Mouse (Mus musculus): ENCODE results near the gene Rab3a. TPM values are rescaled to one million over a fixed set of nuclear protein-coding genes. Genes with fewer than 3 reads are reported as not detected.
A peak's percentile ranks its signal among the peaks of the same experiment; 100 is the strongest.

Rab3a gene
- polyA plus RNA-seq, 1 experiment, result 21.3 TPM

- H3K27ac ChIP-seq (replicated peaks; ENCODE audit: low read depth, low read length), result no peak within 1 kb of the TSS
- H3K4me1 ChIP-seq (ENCODE audit: control insufficient read depth, insufficient read depth, insufficient read length, low read length), result no peaks in the 10 kb centered on the region
- H3K4me3 ChIP-seq (ENCODE audit: insufficient read depth, low read depth, low read length), result peak within 1 kb of the TSS; percentile 73
These were observed 50.2 kb downstream of the Rab3a start, which contains the start of gene Mast3 for GRCm38 (mm10) chr8:70804481-70805206. Mast3 (minus strand) TSS chr8:70805054.

GRCm38 (mm10) chr8:70806541-70806940 lies 52.1 kb downstream of the Rab3a start:
- H3K27ac ChIP-seq (replicated peaks; ENCODE audit: low read depth, low read length), result peak overlapping the region; percentile 0; the same call in 1 of the 2 replicates
- no peaks in the 10 kb centered on the region for H3K4me1 ChIP-seq (ENCODE audit: control insufficient read depth, insufficient read depth, insufficient read length, low read length)
- H3K4me3 ChIP-seq (ENCODE audit: insufficient read depth, low read depth, low read length), result no peak overlapping the region

- Histone ChIP-seq H3K4me3 (ENCODE audit: insufficient read depth, low read depth, low read length) (no peak overlapping the region), H3K27ac (replicated peaks; ENCODE audit: low read depth, low read length) (no peak overlapping the region), H3K4me1 (ENCODE audit: control insufficient read depth, insufficient read depth, insufficient read length, low read length) (no peaks in the 10 kb centered on the region)
These were observed 52.8 kb downstream of the Rab3a start for GRCm38 (mm10) chr8:70807304-70807703.

DNA sequence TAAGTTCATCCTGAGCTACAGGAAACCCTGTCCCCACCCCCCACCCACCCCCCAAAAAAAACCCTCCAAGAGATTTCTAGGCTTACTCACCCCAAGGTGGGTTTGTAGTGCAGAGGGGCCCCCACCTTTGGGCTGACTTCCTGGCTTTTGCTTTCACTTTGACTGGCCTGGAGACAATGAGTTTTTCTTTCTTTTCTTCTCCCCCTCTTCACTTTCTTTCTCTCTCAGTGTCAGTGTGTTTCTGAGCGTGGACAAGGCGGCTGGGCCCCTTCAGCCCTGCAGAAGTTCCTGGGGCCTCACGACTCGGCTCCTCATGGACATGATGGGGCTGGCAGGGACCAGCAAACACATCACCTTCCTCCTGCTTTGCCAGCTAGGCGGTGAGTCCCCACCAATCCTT lies 53.8 kb downstream of the Rab3a start, which contains the start of gene Il12rb1:
Il12rb1 (plus strand) TSS at position 211 of the 400 bp plus-strand sequence.
- Histone ChIP-seq H3K4me1 (ENCODE audit: control insufficient read depth, insufficient read depth, insufficient read length, low read length) (no peaks in the 10 kb centered on the region), H3K4me3 (ENCODE audit: insufficient read depth, low read depth, low read length) (no peak within 1 kb of the TSS), H3K27ac (replicated peaks; ENCODE audit: low read depth, low read length) (no peak within 1 kb of the TSS)

Other genes with a start within 250 kb of the Rab3a start
- 191 and 207 TPM in 2 replicates for gene Rex1bd, start 247.9 kb upstream of the Rab3a start, polyA plus RNA-seq (2012; ENCODE audit: insufficient read depth, insufficient read length, missing spikeins)
- 977 and 1,552 TPM in 2 replicates for gene Uba52, start 243.9 kb upstream of the Rab3a start, polyA plus RNA-seq (2012; ENCODE audit: insufficient read depth, insufficient read length, missing spikeins)
- 90.9 and 113 TPM in 2 replicates for gene Fkbp8, start 227.0 kb upstream of the Rab3a start, polyA plus RNA-seq (2012; ENCODE audit: insufficient read depth, insufficient read length, missing spikeins)
- gene Kxd1, start 226.7 kb upstream of the Rab3a start, polyA plus RNA-seq (2012; ENCODE audit: insufficient read depth, insufficient read length, missing spikeins), result 106 and 116 TPM in 2 replicates
- 7.3 and 9.1 TPM in 2 replicates for gene Ell, start 215.2 kb upstream of the Rab3a start, polyA plus RNA-seq (2012; ENCODE audit: insufficient read depth, insufficient read length, missing spikeins)
- 7.7 and 17.4 TPM in 2 replicates for gene Isyna1, start 160.3 kb upstream of the Rab3a start, polyA plus RNA-seq (2012; ENCODE audit: insufficient read depth, insufficient read length, missing spikeins)
- gene Ssbp4, start 145.8 kb upstream of the Rab3a start, polyA plus RNA-seq (2012; ENCODE audit: insufficient read depth, insufficient read length, missing spikeins), result 29.6 and 45.0 TPM in 2 replicates
- gene Lrrc25, start 138.5 kb upstream of the Rab3a start, polyA plus RNA-seq (2012; ENCODE audit: insufficient read depth, insufficient read length, missing spikeins), result 2.0 TPM in 2 replicates
- 1.7 TPM in 2 replicates for gene Gdf15, start 122.2 kb upstream of the Rab3a start, polyA plus RNA-seq (2012; ENCODE audit: insufficient read depth, insufficient read length, missing spikeins)
- 31.0 and 37.7 TPM in 2 replicates for gene Pgpep1, start 94.3 kb upstream of the Rab3a start, polyA plus RNA-seq (2012; ENCODE audit: insufficient read depth, insufficient read length, missing spikeins)
- 89.4 and 121 TPM in 2 replicates for gene Lsm4, start 81.4 kb upstream of the Rab3a start, polyA plus RNA-seq (2012; ENCODE audit: insufficient read depth, insufficient read length, missing spikeins)
- gene Jund, start 55.7 kb upstream of the Rab3a start, polyA plus RNA-seq (2012; ENCODE audit: insufficient read depth, insufficient read length, missing spikeins), result 106 and 111 TPM in 2 replicates
- not detected in 2 replicates for gene Iqcn, start 51.2 kb upstream of the Rab3a start, polyA plus RNA-seq (2012; ENCODE audit: insufficient read depth, insufficient read length, missing spikeins)
- not detected in 2 replicates for gene Gm3336, start 36.1 kb upstream of the Rab3a start, polyA plus RNA-seq (2012; ENCODE audit: insufficient read depth, insufficient read length, missing spikeins)
- 0.36 and 1.7 TPM in 2 replicates for gene Pde4c, start 31.0 kb upstream of the Rab3a start, polyA plus RNA-seq (2012; ENCODE audit: insufficient read depth, insufficient read length, missing spikeins)
- 74.5 and 79.8 TPM in 2 replicates for gene Mpv17l2, start 6.3 kb downstream of the Rab3a start, polyA plus RNA-seq (2012; ENCODE audit: insufficient read depth, insufficient read length, missing spikeins)
- gene Pik3r2, start 22.0 kb downstream of the Rab3a start, polyA plus RNA-seq (2012; ENCODE audit: insufficient read depth, insufficient read length, missing spikeins), result 9.8 and 11.3 TPM in 2 replicates
- 2.5 and 2.9 TPM in 2 replicates for gene Mast3, start 50.4 kb downstream of the Rab3a start, polyA plus RNA-seq (2012; ENCODE audit: insufficient read depth, insufficient read length, missing spikeins)
- gene Il12rb1, start 53.8 kb downstream of the Rab3a start, polyA plus RNA-seq (2012; ENCODE audit: insufficient read depth, insufficient read length, missing spikeins), result not detected in 2 replicates
- 1.3 and 5.0 TPM in 2 replicates for gene Arrdc2, start 85.0 kb downstream of the Rab3a start, polyA plus RNA-seq (2012; ENCODE audit: insufficient read depth, insufficient read length, missing spikeins)
- gene Kcnn1, start 108.6 kb downstream of the Rab3a start, polyA plus RNA-seq (2012; ENCODE audit: insufficient read depth, insufficient read length, missing spikeins), result 5.8 and 6.0 TPM in 2 replicates
- 54.5 and 60.6 TPM in 2 replicates for gene Ccdc124, start 119.3 kb downstream of the Rab3a start, polyA plus RNA-seq (2012; ENCODE audit: insufficient read depth, insufficient read length, missing spikeins)
- not detected in 2 replicates for gene Slc5a5, start 138.1 kb downstream of the Rab3a start, polyA plus RNA-seq (2012; ENCODE audit: insufficient read depth, insufficient read length, missing spikeins)
- 822 and 1,180 TPM in 2 replicates for gene Rpl18a, start 142.7 kb downstream of the Rab3a start, polyA plus RNA-seq (2012; ENCODE audit: insufficient read depth, insufficient read length, missing spikeins)
- gene Map1s, start 151.3 kb downstream of the Rab3a start, polyA plus RNA-seq (2012; ENCODE audit: insufficient read depth, insufficient read length, missing spikeins), result 3.0 and 3.4 TPM in 2 replicates